Mouse (Mus musculus) MEL (cell line): ENCODE results near the gene Slc38a4. TPM values are rescaled to one million over a fixed set of nuclear protein-coding genes. Genes with fewer than 3 reads are reported as not detected.

ENCODE experiments used
- DNase-seq: peaks from one replicate; pipeline ENCODE4 v3.0.0; 2011; ENCODE audit warnings: low read depth, low spot score
- H3K27ac ChIP-seq: 2 replicates; pipeline ENCODE4 v1.5.1; 2012; ENCODE audit warnings: low read depth, mild to moderate bottlenecking, control low read depth, low read length, moderate library complexity; ENCODE audit not compliant: control insufficient read depth
- H3K27me3 ChIP-seq, 2 experiments: fragments of 150-350 bp in 1 of 2; sonication (generic) in 1 of 2; 2 replicates each; pipeline ENCODE4 v1.6.1; 2012; ENCODE audit warnings: low read length in 2 of 2, mild to moderate bottlenecking in 2 of 2, improper control_type of control experiment in 1 of 2, moderate library complexity in 1 of 2; ENCODE audit not compliant: insufficient read depth in 2 of 2, control insufficient read depth in 1 of 2
- H3K36me3 ChIP-seq, 2 experiments: 2 replicates each; pipeline ENCODE4 v1.6.1; 2012 to 2014; ENCODE audit warnings: low read length in 2 of 2, improper control_type of control experiment in 1 of 2, inconsistent platforms in 1 of 2, mild to moderate bottlenecking in 1 of 2; ENCODE audit not compliant: insufficient read depth in 2 of 2, control insufficient read depth in 1 of 2
- H3K4me1 ChIP-seq, 2 experiments: fragments of 150-350 bp in 1 of 2; sonication (generic) in 1 of 2; 2 replicates each; pipeline ENCODE4 v1.6.1; 2012; ENCODE audit warnings: low read length in 2 of 2, improper control_type of control experiment in 1 of 2, mild to moderate bottlenecking in 1 of 2; ENCODE audit not compliant: insufficient read depth in 2 of 2, control insufficient read depth in 1 of 2
- H3K4me3 ChIP-seq, 2 experiments: fragments of 150-350 bp in 1 of 2; sonication (generic) in 1 of 2; 2 replicates each; pipeline ENCODE4 v1.5.1; 2012; ENCODE audit warnings: low read depth in 2 of 2, low read length in 2 of 2, mild to moderate bottlenecking in 2 of 2, moderate library complexity in 2 of 2, control low read depth in 1 of 2, improper control_type of control experiment in 1 of 2; ENCODE audit not compliant: control insufficient read depth in 1 of 2, insufficient read depth in 1 of 2
- H3K79me2 ChIP-seq: 2 replicates; pipeline ENCODE4 v1.6.1; 2012; ENCODE audit warnings: mild to moderate bottlenecking, low read length, moderate library complexity; ENCODE audit not compliant: control insufficient read depth, poor library complexity, insufficient read depth
- H3K9ac ChIP-seq: 2 replicates; pipeline ENCODE4 v1.6.1; 2012; ENCODE audit warnings: low read depth, mild to moderate bottlenecking, control low read depth, low read length, moderate library complexity; ENCODE audit not compliant: control insufficient read depth, poor library complexity, severe bottlenecking
- H3K9me3 ChIP-seq: fragments of 150-350 bp; sonication (generic); replicated peaks from 2 replicates; pipeline ENCODE4 v1.6.1; 2012; ENCODE audit warnings: mild to moderate bottlenecking, low read length, improper control_type of control experiment, moderate library complexity; ENCODE audit not compliant: insufficient read depth
- CHD1 ChIP-seq: IDR thresholded peaks from 2 replicates; pipeline ENCODE4 v1.6.1; 2012; ENCODE audit warnings: low read depth, mild to moderate bottlenecking, inconsistent platforms, low read length, improper control_type of control experiment
- CTCF ChIP-seq, 3 experiments: IDR thresholded peaks in 2 of 3; conservative IDR thresholded peaks in 1 of 3; 2 replicates each; pipeline ENCODE4 v1.5.1; 2011 to 2012; ENCODE audit warnings: low read length in 3 of 3, low read depth in 2 of 3, mild to moderate bottlenecking in 2 of 3, improper control_type of control experiment in 1 of 3, inconsistent platforms in 1 of 3, mixed read lengths in 1 of 3, moderate library complexity in 1 of 3; ENCODE audit not compliant: control insufficient read depth in 1 of 3, insufficient read depth in 1 of 3, poor library complexity in 1 of 3, severe bottlenecking in 1 of 3
- E2F4 ChIP-seq: IDR thresholded peaks from 2 replicates; pipeline ENCODE4 v1.6.1; 2011; ENCODE audit warnings: low read depth, low read length, improper control_type of control experiment, borderline replicate concordance
- EP300 ChIP-seq, 2 experiments: IDR thresholded peaks; 2 replicates each; pipeline ENCODE4 v1.6.1; 2011; ENCODE audit warnings: improper control_type of control experiment in 2 of 2, low read length in 2 of 2, low read depth in 1 of 2, mild to moderate bottlenecking in 1 of 2
- GABPA ChIP-seq: IDR thresholded peaks from 2 replicates; pipeline ENCODE4 v1.6.1; 2012; ENCODE audit warnings: low read depth, mild to moderate bottlenecking, inconsistent platforms, low read length, improper control_type of control experiment, moderate library complexity
- JUND ChIP-seq: IDR thresholded peaks from 2 replicates; pipeline ENCODE4 v1.6.1; 2011; ENCODE audit warnings: low read depth, mild to moderate bottlenecking, improper control_type of control experiment, low read length
- KAT2A ChIP-seq: conservative IDR thresholded peaks from 2 replicates; pipeline ENCODE4 v1.6.1; 2012; ENCODE audit warnings: low read depth, low read length, improper control_type of control experiment, inconsistent platforms
- MEF2A ChIP-seq: IDR thresholded peaks from 2 replicates; pipeline ENCODE4 v1.6.1; 2014; ENCODE audit warnings: low read depth, mild to moderate bottlenecking, inconsistent platforms, low read length, improper control_type of control experiment; ENCODE audit not compliant: poor library complexity, insufficient replicate concordance, severe bottlenecking; ENCODE audit errors: extremely low read depth
- POLR2AphosphoS2 ChIP-seq: IDR thresholded peaks from 2 replicates; pipeline ENCODE4 v1.6.1; 2011; ENCODE audit warnings: low read length, improper control_type of control experiment
- POLR2AphosphoS5 ChIP-seq: IDR thresholded peaks from 2 replicates; pipeline ENCODE4 v1.6.1; 2012; ENCODE audit warnings: low read depth, borderline replicate concordance, mild to moderate bottlenecking, inconsistent platforms, low read length, moderate library complexity, mixed read lengths
- SIN3A ChIP-seq: IDR thresholded peaks from 2 replicates; pipeline ENCODE4 v1.6.1; 2012; ENCODE audit warnings: low read length, improper control_type of control experiment, inconsistent platforms
- UBTF ChIP-seq: IDR thresholded peaks from 2 replicates; pipeline ENCODE4 v1.6.1; 2012; ENCODE audit warnings: low read depth, mild to moderate bottlenecking, inconsistent platforms, low read length, improper control_type of control experiment, moderate library complexity, borderline replicate concordance; ENCODE audit not compliant: insufficient read depth
- USF2 ChIP-seq, 2 experiments: IDR thresholded peaks; 2 replicates each; pipeline ENCODE4 v1.6.1; 2011 to 2012; ENCODE audit warnings: improper control_type of control experiment in 2 of 2, low read length in 2 of 2, borderline replicate concordance in 1 of 2, inconsistent platforms in 1 of 2, low read depth in 1 of 2, mild to moderate bottlenecking in 1 of 2; ENCODE audit not compliant: insufficient read depth in 1 of 2
- ZC3H11A ChIP-seq: IDR thresholded peaks from 2 replicates; pipeline ENCODE4 v1.6.1; 2012; ENCODE audit warnings: low read depth, mild to moderate bottlenecking, inconsistent platforms, low read length, improper control_type of control experiment
- ZKSCAN1 ChIP-seq: IDR thresholded peaks from 2 replicates; pipeline ENCODE4 v1.6.1; 2012; ENCODE audit warnings: low read depth, mild to moderate bottlenecking, inconsistent platforms, low read length, improper control_type of control experiment, moderate library complexity
- ZMIZ1 ChIP-seq: IDR thresholded peaks from 2 replicates; pipeline ENCODE4 v1.6.1; 2012; ENCODE audit warnings: low read depth, mild to moderate bottlenecking, inconsistent platforms, low read length, improper control_type of control experiment, moderate library complexity
- polyA plus RNA-seq, 2 experiments: library from polyadenylated mRNA; stranded (reverse) in 1 of 2; unstranded in 1 of 2; fragments of >175 nt in 1 of 2; fragments of >200 nt in 1 of 2; gene quantifications; 2 replicates each; pipeline versions ENCODE4 v1.2.1 to v1.2.4; 2012; ENCODE audit warnings: low replicate concordance in 2 of 2, low read depth in 1 of 2; ENCODE audit not compliant: insufficient read length in 2 of 2, insufficient read depth in 1 of 2, missing spikeins in 1 of 2
- total RNA-seq: library from RNA; depleted of rRNA; stranded (reverse); fragments of 300-350 nt; gene quantifications from 2 replicates; pipeline ENCODE4 v1.2.3, GENCODE M21; 2012

Slc38a4 gene
- total and polyA plus RNA-seq, 3 experiments, result not detected

DNA sequence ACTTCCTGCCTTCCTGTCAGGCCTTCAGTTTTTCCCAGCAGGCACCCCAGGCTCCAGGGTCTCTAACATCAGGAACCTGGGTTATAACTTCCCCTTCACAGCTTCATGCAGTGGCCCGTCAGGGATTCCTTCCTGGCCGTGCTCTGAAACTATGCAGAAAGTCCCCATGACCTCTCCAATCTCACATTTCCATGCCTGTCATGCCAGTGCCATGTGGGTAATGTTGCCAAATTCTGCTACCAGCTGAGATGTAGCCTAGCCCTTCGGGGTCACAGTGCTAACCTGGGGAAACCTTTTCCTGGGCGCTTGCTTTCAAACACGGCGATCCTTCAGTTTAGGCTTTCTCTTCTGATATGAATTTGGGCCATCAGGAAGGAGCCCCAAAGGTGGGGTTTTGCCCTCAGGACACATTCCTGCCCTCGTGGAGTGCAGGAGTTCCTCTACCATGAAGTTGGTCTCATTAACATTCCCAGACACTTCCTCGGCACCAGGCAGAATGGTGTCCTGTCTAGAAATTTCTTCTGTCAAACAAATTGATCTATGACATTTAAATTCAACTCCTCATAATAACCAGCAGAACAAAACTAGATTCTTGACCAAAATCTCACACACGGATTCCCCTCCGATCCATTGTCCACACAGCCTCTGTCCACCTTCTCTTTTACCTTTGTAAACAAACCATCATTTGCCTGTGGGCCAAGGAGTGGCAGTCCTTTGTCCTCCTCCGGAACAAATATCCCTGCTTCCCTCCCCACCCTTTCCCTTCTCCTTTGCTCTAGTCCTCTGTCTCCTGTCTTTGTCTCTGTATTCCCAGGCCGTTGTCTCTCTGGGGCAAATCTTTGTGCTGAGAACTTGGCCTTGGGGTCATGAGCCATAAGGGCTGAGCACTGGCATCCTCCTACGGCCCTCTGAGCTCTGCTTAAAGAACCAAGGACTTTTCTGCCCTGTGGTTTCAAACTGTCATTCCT, 17.4 kb upstream of the Slc38a4 start:
- H3K27me3 ChIP-seq, result no peaks in the 10 kb centered on the region
- H3K79me2 ChIP-seq, result no peaks in the 10 kb centered on the region
- no peaks in the 10 kb centered on the region for H3K9me3 ChIP-seq
- H3K4me1 ChIP-seq, result no peaks in the 10 kb centered on the region
- H3K36me3 ChIP-seq, result no peaks in the 10 kb centered on the region
- no peak overlapping the region for H3K9ac ChIP-seq
- TF ChIP-seq USF2 (IDR thresholded peaks at IDR 0.05; ENCODE audit: borderline replicate concordance in 1 of 2, insufficient read depth in 1 of 2, low read depth in 1 of 2, low read length in 2 of 2) (no peak), UBTF (no peak), EP300 (IDR thresholded peaks at IDR 0.05; ENCODE audit: low read depth in 1 of 2, low read length in 2 of 2) (no peak)
- no peak overlapping the region for H3K27ac ChIP-seq
- DNase-seq, result no peak
- no peak overlapping the region for H3K4me3 ChIP-seq

- DNase-seq, result no peak
- no peak overlapping the region for H3K27ac ChIP-seq
- H3K79me2 ChIP-seq, result no peaks in the 10 kb centered on the region
- H3K4me3 ChIP-seq, result no peak overlapping the region
- H3K27me3 ChIP-seq, result no peaks in the 10 kb centered on the region
- H3K36me3 ChIP-seq, result no peaks in the 10 kb centered on the region
- TF ChIP-seq E2F4 (no peak), POLR2AphosphoS5 (no peak), MEF2A (no peak), GABPA (no peak), KAT2A (no peak), CTCF (IDR thresholded peaks at IDR 0.05 in 2 of 3, conservative IDR thresholded peaks at IDR 0.05 in 1 of 3; ENCODE audit: control insufficient read depth in 1 of 3, insufficient read depth in 1 of 3, low read depth in 2 of 3, low read length in 3 of 3, poor library complexity in 1 of 3, severe bottlenecking in 1 of 3) (no peak)
- TF ChIP-seq, all 39 proteins: peak for 0
- H3K9ac ChIP-seq, result no peak overlapping the region
- H3K9me3 ChIP-seq, result no peaks in the 10 kb centered on the region
- no peaks in the 10 kb centered on the region for H3K4me1 ChIP-seq
Observed at GRCm38 (mm10) chr15:97067340-97068136, 11.8 kb upstream of the Slc38a4 start.

- Histone ChIP-seq H3K9ac (no peak overlapping the region), H3K79me2 (no peaks in the 10 kb centered on the region), H3K4me1 (no peaks in the 10 kb centered on the region), H3K4me3 (no peak overlapping the region), H3K27ac (no peak overlapping the region), H3K27me3 (no peaks in the 10 kb centered on the region), H3K9me3 (no peaks in the 10 kb centered on the region), H3K36me3 (no peaks in the 10 kb centered on the region)
- no peak for DNase-seq
- TF ChIP-seq POLR2AphosphoS2 (no peak), CHD1 (no peak), ZKSCAN1 (no peak), JUND (no peak), ZMIZ1 (no peak), SIN3A (no peak), ZC3H11A (no peak)
Observed at GRCm38 (mm10) chr15:97066937-97067336, 11.2 kb upstream of the Slc38a4 start.
